Mouse (Mus musculus): ENCODE results near the gene Teddm1b. TPM values are rescaled to one million over a fixed set of nuclear protein-coding genes. Genes with fewer than 3 reads are reported as not detected.
A peak's percentile ranks its signal among the peaks of the same experiment; 100 is the strongest.
"Not testable (repeated sequence)": the region's sequence is repeated elsewhere in the genome, so short reads cannot be mapped to it uniquely, and the experiment has no call there.

Teddm1b gene
- 0.08 and 0.15 TPM in 2 replicates for polyA plus RNA-seq (2015; fragmentation: Nextera tagmentation; extraction: Ambion mirVana)

- Histone ChIP-seq H3K4me1 (no peaks in the 10 kb centered on the region), H3K4me2 (no peak within 1 kb of the TSS), H3K36me3 (no peaks in the 10 kb centered on the region), H3K9ac (no peak within 1 kb of the TSS), H3K9me3 (no peaks in the 10 kb centered on the region), H3K27me3 (replicated peaks) (no peaks in the 10 kb centered on the region), H3K27ac (replicated peaks) (no peak within 1 kb of the TSS), H3K4me3 (no peak within 1 kb of the TSS)
- no peak for ATAC-seq (ENCODE audit: extremely low read depth, insufficient number of reproducible peaks, low FRiP score, low TSS enrichment)
- WGBS: 74% methylated on average over 6 of the region's 6 CpGs
Measured at GRCm38 (mm10) chr1:153874045-153874444, at the start of gene Teddm1b. Gene Teddm1b, plus strand, starts transcription at chr1:153874345.

- no peak overlapping the region for H3K4me2 ChIP-seq
- no peak overlapping the region for H3K27ac ChIP-seq (replicated peaks)
- H3K36me3 ChIP-seq: no peaks in the 10 kb centered on the region
- no peak overlapping the region for H3K4me3 ChIP-seq
- no peak overlapping the region for H3K9ac ChIP-seq
- H3K4me1 ChIP-seq: no peaks in the 10 kb centered on the region; the same call in 1 of the 2 replicates
- no peaks in the 10 kb centered on the region for H3K9me3 ChIP-seq
- 72% methylated on average over 4 of the region's 4 CpGs for WGBS
- no peaks in the 10 kb centered on the region for H3K27me3 ChIP-seq (replicated peaks)
- ATAC-seq (ENCODE audit: extremely low read depth, insufficient number of reproducible peaks, low FRiP score, low TSS enrichment): no peak
Measured at GRCm38 (mm10) chr1:153830746-153831145, 43.4 kb upstream of the Teddm1b start.

- H3K36me3 ChIP-seq: no peaks in the 10 kb centered on the region
- WGBS: 51% methylated on average over 4 of the region's 4 CpGs
Measured at GRCm38 (mm10) chr1:153836036-153836435, 38.1 kb upstream of the Teddm1b start.

GRCm38 (mm10) chr1:153842121-153842740, 31.9 kb upstream of the Teddm1b start:
- 75% methylated on average over 11 of the region's 11 CpGs for WGBS
- Histone ChIP-seq H3K27ac (replicated peaks) (no peak overlapping the region), H3K4me3 (no peak overlapping the region)

More at GRCm38 (mm10) chr1:153836036-153836435, 38.1 kb upstream of the Teddm1b start:
- ATAC-seq (ENCODE audit: extremely low read depth, insufficient number of reproducible peaks, low FRiP score, low TSS enrichment): no peak
- no peak overlapping the region for H3K4me2 ChIP-seq
- no peaks in the 10 kb centered on the region for H3K9me3 ChIP-seq
- no peaks in the 10 kb centered on the region for H3K27me3 ChIP-seq (replicated peaks)
- no peaks in the 10 kb centered on the region; the same call in 1 of the 2 replicates for H3K4me1 ChIP-seq
- no peak overlapping the region for H3K9ac ChIP-seq
- no peak overlapping the region for H3K27ac ChIP-seq (replicated peaks)
- H3K4me3 ChIP-seq: no peak overlapping the region

GRCm38 (mm10) chr1:153844042-153844441, 30.1 kb upstream of the Teddm1b start, which contains the start of gene Rgsl1:
Gene Rgsl1, minus strand, starts transcription at chr1:153844142.
- no peak within 1 kb of the TSS for H3K4me2 ChIP-seq
- H3K4me1 ChIP-seq: peaks cover 3% of the 10 kb centered on the region; the same call in 1 of the 2 replicates
- H3K9me3 ChIP-seq: no peaks in the 10 kb centered on the region
- no peak within 1 kb of the TSS for H3K9ac ChIP-seq
- H3K27me3 ChIP-seq (replicated peaks): no peaks in the 10 kb centered on the region
- 93% methylated on average over 8 of the region's 8 CpGs for WGBS
- no peak within 1 kb of the TSS for H3K4me3 ChIP-seq
- ATAC-seq (ENCODE audit: extremely low read depth, insufficient number of reproducible peaks, low FRiP score, low TSS enrichment): no peak
- H3K36me3 ChIP-seq: no peaks in the 10 kb centered on the region
- no peak within 1 kb of the TSS for H3K27ac ChIP-seq (replicated peaks)

More at GRCm38 (mm10) chr1:153842121-153842740, 31.9 kb upstream of the Teddm1b start:
- ATAC-seq (ENCODE audit: extremely low read depth, insufficient number of reproducible peaks, low FRiP score, low TSS enrichment): no peak
- no peaks in the 10 kb centered on the region for H3K36me3 ChIP-seq
- no peak overlapping the region for H3K4me2 ChIP-seq
- no peak overlapping the region for H3K9ac ChIP-seq
- H3K27me3 ChIP-seq (replicated peaks): no peaks in the 10 kb centered on the region
- peaks cover 3% of the 10 kb centered on the region; the same call in 1 of the 2 replicates for H3K4me1 ChIP-seq
- H3K9me3 ChIP-seq: no peaks in the 10 kb centered on the region

- WGBS: 79% methylated on average over 7 of the region's 7 CpGs
- Histone ChIP-seq H3K36me3 (no peaks in the 10 kb centered on the region), H3K9ac (no peak overlapping the region), H3K4me2 (no peak overlapping the region), H3K4me1 (peaks cover 3% of the 10 kb centered on the region; the same call in 1 of the 2 replicates), H3K27me3 (replicated peaks) (no peaks in the 10 kb centered on the region), H3K4me3 (no peak overlapping the region), H3K27ac (replicated peaks) (no peak overlapping the region), H3K9me3 (no peaks in the 10 kb centered on the region)
- no peak for ATAC-seq (ENCODE audit: extremely low read depth, insufficient number of reproducible peaks, low FRiP score, low TSS enrichment)
Measured at GRCm38 (mm10) chr1:153846420-153846819, 27.7 kb upstream of the Teddm1b start.

GRCm38 (mm10) chr1:153846867-153847266, 27.3 kb upstream of the Teddm1b start:
- H3K9me3 ChIP-seq: no peaks in the 10 kb centered on the region
- WGBS: 21% methylated on average over 6 of the region's 6 CpGs
- H3K4me1 ChIP-seq: peaks cover 3% of the 10 kb centered on the region; the same call in 1 of the 2 replicates
- no peak overlapping the region for H3K4me3 ChIP-seq
- no peak overlapping the region for H3K27ac ChIP-seq (replicated peaks)
- H3K27me3 ChIP-seq (replicated peaks): no peaks in the 10 kb centered on the region
- peak overlapping the region; percentile 32 for H3K4me2 ChIP-seq
- no peaks in the 10 kb centered on the region for H3K36me3 ChIP-seq
- ATAC-seq (ENCODE audit: extremely low read depth, insufficient number of reproducible peaks, low FRiP score, low TSS enrichment): no peak
- peak overlapping the region; percentile 56; the same call in 1 of the 2 replicates for H3K9ac ChIP-seq

GRCm38 (mm10) chr1:153852696-153853095, 21.4 kb upstream of the Teddm1b start:
- not testable (repeated sequence) for H3K4me1 ChIP-seq; H3K9ac ChIP-seq; ATAC-seq (ENCODE audit: extremely low read depth, insufficient number of reproducible peaks, low FRiP score, low TSS enrichment); H3K4me2 ChIP-seq; H3K9me3 ChIP-seq; H3K4me3 ChIP-seq; H3K27me3 ChIP-seq (replicated peaks); H3K27ac ChIP-seq (replicated peaks); H3K36me3 ChIP-seq
- WGBS: 70% methylated on average over 7 of the region's 7 CpGs

DNA sequence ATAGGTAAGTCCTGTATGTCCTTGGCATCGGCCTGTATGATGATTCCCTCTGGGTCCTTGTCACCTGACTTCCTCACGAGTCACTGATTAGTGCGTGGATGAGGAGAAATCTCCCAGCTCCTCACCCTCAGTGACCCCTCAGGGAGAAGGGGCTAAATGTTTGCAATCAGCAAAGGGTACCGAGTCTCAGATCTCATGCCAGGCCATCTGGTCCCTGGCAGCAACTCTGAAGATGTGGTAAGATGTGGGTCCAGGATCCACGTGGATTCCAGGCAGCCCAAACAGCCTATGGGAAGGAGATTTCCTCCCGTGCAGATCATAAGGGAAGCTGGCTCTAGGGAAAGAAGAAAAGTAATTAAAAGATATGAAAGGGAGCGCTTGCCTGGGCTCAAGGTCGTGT, 18.2 kb upstream of the Teddm1b start:
- no peak overlapping the region for H3K4me2 ChIP-seq
- no peaks in the 10 kb centered on the region for H3K9me3 ChIP-seq
- no peaks in the 10 kb centered on the region for H3K27me3 ChIP-seq (replicated peaks)
- H3K36me3 ChIP-seq: no peaks in the 10 kb centered on the region
- no peaks in the 10 kb centered on the region for H3K4me1 ChIP-seq
- no peak overlapping the region for H3K4me3 ChIP-seq
- H3K27ac ChIP-seq (replicated peaks): no peak overlapping the region
- no peak for ATAC-seq (ENCODE audit: extremely low read depth, insufficient number of reproducible peaks, low FRiP score, low TSS enrichment)
- H3K9ac ChIP-seq: no peak overlapping the region
- 69% methylated on average over 8 of the region's 8 CpGs for WGBS

DNA sequence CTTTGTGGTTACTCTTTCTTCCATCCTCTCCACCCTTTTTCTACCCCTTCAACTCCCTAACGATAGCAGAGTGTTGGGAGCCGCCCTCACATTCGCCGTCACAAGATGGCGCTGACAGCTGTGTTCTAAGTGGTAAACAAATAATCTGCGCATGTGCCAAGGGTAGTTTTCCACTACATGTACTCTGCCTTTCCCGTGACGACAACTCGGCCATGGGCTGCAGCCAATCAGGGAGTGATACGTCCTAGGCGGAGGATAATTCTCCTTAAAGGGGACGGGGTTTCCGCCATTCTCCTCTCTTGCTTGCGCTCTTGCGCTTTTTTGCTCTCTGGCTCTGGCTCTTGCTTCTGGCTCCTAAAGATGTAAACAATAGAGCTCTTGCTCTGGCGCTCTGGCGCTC, 6.2 kb downstream of the Teddm1b start:
- H3K4me1 ChIP-seq; H3K27me3 ChIP-seq (replicated peaks); H3K9ac ChIP-seq; ATAC-seq (ENCODE audit: extremely low read depth, insufficient number of reproducible peaks, low FRiP score, low TSS enrichment); H3K4me3 ChIP-seq; H3K9me3 ChIP-seq; H3K4me2 ChIP-seq; H3K36me3 ChIP-seq; H3K27ac ChIP-seq (replicated peaks): not testable (repeated sequence)
- 91% methylated on average over 17 of the region's 17 CpGs for WGBS

GRCm38 (mm10) chr1:153886024-153886633, 12.0 kb downstream of the Teddm1b start:
- no peak overlapping the region for H3K4me2 ChIP-seq
- no peak for ATAC-seq (ENCODE audit: extremely low read depth, insufficient number of reproducible peaks, low FRiP score, low TSS enrichment)
- no peak overlapping the region for H3K4me3 ChIP-seq
- H3K36me3 ChIP-seq: no peaks in the 10 kb centered on the region
- H3K27me3 ChIP-seq (replicated peaks): 0 out of 2 replicates have a peak, but pooled peaks cover 9% of the 10 kb centered on the region
- H3K9ac ChIP-seq: no peak overlapping the region
- no peaks in the 10 kb centered on the region for H3K9me3 ChIP-seq
- 26% methylated on average over 17 of the region's 17 CpGs for WGBS
- H3K27ac ChIP-seq (replicated peaks): no peak overlapping the region
- no peaks in the 10 kb centered on the region for H3K4me1 ChIP-seq
